Comparison of ENCODE assay signal across 29 mouse cellular contexts in the genomic region with DNA sequence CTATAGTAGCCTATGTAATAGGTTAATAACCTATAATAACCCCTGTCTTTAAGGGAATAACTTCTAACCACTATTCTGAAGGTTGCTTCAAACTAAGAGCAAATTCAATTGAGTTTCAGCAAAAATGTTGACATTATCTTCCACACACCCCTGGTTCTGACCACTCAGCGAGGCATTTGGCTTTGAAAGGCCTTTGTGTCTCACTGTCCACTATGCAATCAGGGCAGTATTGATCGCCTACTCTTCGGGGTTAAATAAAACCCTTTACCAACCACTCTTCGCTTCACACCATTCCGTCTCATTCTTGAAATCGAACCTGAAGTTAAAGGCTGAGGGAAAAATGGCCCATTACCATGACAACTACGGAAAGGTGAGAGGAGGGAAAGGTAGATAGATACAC. TPM values are rescaled to one million over a fixed set of nuclear protein-coding genes. Genes with fewer than 3 reads are reported as not detected.
DNase-seq lines count a peak whose midpoint lies in the region; ATAC-seq and TF ChIP-seq lines count a peak whose summit lies in the region.
"Had no signal": no experiment of that assay in that cellular context is flagged by ENCODE, and none has a peak within 500 bp of the region (broad histone marks: within the 10 kb centered on the region; RNA-seq: fewer than 3 reads in every experiment).

No protein-coding gene starts in this region.

- H3K27me3 ChIP-seq in liver, adult 2 months (ENCODE audit: control insufficient read depth, insufficient read depth, low read length), result no peaks in the 10 kb centered on the region
- no peaks in the 10 kb centered on the region for H3K27me3 ChIP-seq in liver, embryonic 11.5 days (replicated peaks; ENCODE audit: control insufficient read depth, insufficient read depth, low read length)
- no peaks in the 10 kb centered on the region for H3K27me3 ChIP-seq in liver, embryonic 15.5 days
- H3K27me3 ChIP-seq in liver, embryonic 12.5 days (replicated peaks), result no peaks in the 10 kb centered on the region
- no peaks in the 10 kb centered on the region for H3K27me3 ChIP-seq in liver, postnatal 0 days (ENCODE audit: insufficient read depth, low read length)
- H3K27me3 ChIP-seq: embryonic facial prominence, embryonic 13.5 days; embryonic facial prominence, embryonic 15.5 days; forebrain, embryonic 12.5 days had no signal

- TF ChIP-seq CTCF in liver, adult 2 months (IDR thresholded peaks at IDR 0.05; ENCODE audit: low read depth, low read length), result no peak
- TF ChIP-seq CTCF in liver, postnatal 0 days (IDR thresholded peaks at IDR 0.05; ENCODE audit: low read depth), result no peak

- TF ChIP-seq POLR2A in liver, adult 2 months (IDR thresholded peaks at IDR 0.05; ENCODE audit: extremely low read depth, insufficient read depth, low read length), result no peak

- no peaks in the 10 kb centered on the region for H3K9me3 ChIP-seq in liver, embryonic 11.5 days (ENCODE audit: control insufficient read depth, low read length)
- H3K9me3 ChIP-seq in liver, embryonic 15.5 days (replicated peaks), result no peaks in the 10 kb centered on the region
- no peaks in the 10 kb centered on the region for H3K9me3 ChIP-seq in liver, embryonic 12.5 days (replicated peaks)
- no peaks in the 10 kb centered on the region for H3K9me3 ChIP-seq in liver, postnatal 0 days (ENCODE audit: low read length)
- H3K9me3 ChIP-seq: embryonic facial prominence, embryonic 13.5 days; embryonic facial prominence, embryonic 15.5 days; forebrain, embryonic 10.5 days; forebrain, embryonic 12.5 days had no signal

- peak overlapping the region; percentile 100 for H3K27ac ChIP-seq in liver, adult 2 months (replicated peaks; ENCODE audit: insufficient read depth, low read depth, low read length)
- H3K27ac ChIP-seq in liver, embryonic 11.5 days (ENCODE audit: low read depth, low read length), result no peak overlapping the region
- peak overlapping the region; percentile 39 for H3K27ac ChIP-seq in liver, embryonic 15.5 days (replicated peaks)
- no peak overlapping the region for H3K27ac ChIP-seq in liver, embryonic 12.5 days
- peak overlapping the region; percentile 95 for H3K27ac ChIP-seq in liver, postnatal 0 days (ENCODE audit: low read depth)
- H3K27ac ChIP-seq: embryonic facial prominence, embryonic 13.5 days; embryonic facial prominence, embryonic 15.5 days; forebrain, embryonic 10.5 days; forebrain, embryonic 12.5 days had no signal

- peak; percentile 25; the same call in 1 of the 2 replicates for TF ChIP-seq EP300 in liver, postnatal 0 days (IDR thresholded peaks at IDR 0.05; ENCODE audit: low read depth)

- peaks cover 20% of the 10 kb centered on the region for H3K79me2 ChIP-seq in liver, adult 2 months (ENCODE audit: control insufficient read depth, insufficient read depth, low read length)

- H3K4me2 ChIP-seq in liver, embryonic 11.5 days, result no peak overlapping the region
- no peak overlapping the region for H3K4me2 ChIP-seq in liver, embryonic 15.5 days
- H3K4me2 ChIP-seq in liver, embryonic 12.5 days, result no peak overlapping the region
- peak overlapping the region; percentile 67 for H3K4me2 ChIP-seq in liver, postnatal 0 days (ENCODE audit: low read depth, low read length)
- H3K4me2 ChIP-seq: embryonic facial prominence, embryonic 13.5 days; embryonic facial prominence, embryonic 15.5 days; forebrain, embryonic 12.5 days had no signal

- DNase-seq in liver, adult 2 months (ENCODE audit: extremely low read depth, low read depth, low spot score), result peak; percentile 98
- no peak for DNase-seq in liver, embryonic 11.5 days (ENCODE audit: low spot score)
- peak; percentile 39 for DNase-seq in liver, postnatal 0 days
- DNase-seq in gastrocnemius, postnatal 4 days (ENCODE audit: low spot score in 2 of 2), result no peak
- DNase-seq: adrenal gland, adult 2 months; adrenal gland, postnatal 10 days; adrenal gland, postnatal 25 days; cerebellum, adult 11 months; cerebellum, adult 18-20 months; cerebellum, adult 8-10 months; cerebellum, adult 9-11 months; cerebellum, postnatal 14 days; cerebellum, postnatal 36 days; embryo, embryonic 11 days had no signal

- peak overlapping the region; percentile 85 for H3K4me3 ChIP-seq in liver, adult 2 months (ENCODE audit: insufficient read depth, low read depth, low read length)
- no peak overlapping the region for H3K4me3 ChIP-seq in liver, embryonic 11.5 days (ENCODE audit: low read depth, low read length)
- H3K4me3 ChIP-seq in liver, embryonic 15.5 days (replicated peaks), result no peak overlapping the region
- H3K4me3 ChIP-seq in liver, embryonic 12.5 days, result no peak overlapping the region
- peak overlapping the region; percentile 33 for H3K4me3 ChIP-seq in liver, postnatal 0 days (ENCODE audit: low read depth, low read length)
- H3K4me3 ChIP-seq: embryonic facial prominence, embryonic 13.5 days; embryonic facial prominence, embryonic 15.5 days; erythroblast, embryonic 14.5 days; forebrain, embryonic 10.5 days; forebrain, embryonic 12.5 days had no signal

- no peak for ATAC-seq in liver, embryonic 11.5 days (replicated peaks; ENCODE audit: low FRiP score)
- ATAC-seq in liver, embryonic 15.5 days (ENCODE audit: insufficient read depth), result peak; percentile 26; the same call in 1 of the 2 replicates
- no peak for ATAC-seq in liver, embryonic 12.5 days
- ATAC-seq in liver, postnatal 0 days, result peak; percentile 81
- ATAC-seq: forebrain, embryonic 14.5 days had no signal

- H3K36me3 ChIP-seq in liver, adult 2 months (ENCODE audit: control insufficient read depth, insufficient read depth, low read length), result peaks cover 20% of the 10 kb centered on the region
- H3K36me3 ChIP-seq in liver, embryonic 11.5 days (ENCODE audit: control insufficient read depth, insufficient read depth, low read length), result no peaks in the 10 kb centered on the region
- no peaks in the 10 kb centered on the region for H3K36me3 ChIP-seq in liver, embryonic 15.5 days (replicated peaks)
- H3K36me3 ChIP-seq in liver, embryonic 12.5 days, result no peaks in the 10 kb centered on the region
- no peaks in the 10 kb centered on the region for H3K36me3 ChIP-seq in liver, postnatal 0 days (replicated peaks; ENCODE audit: insufficient read depth, low read length)
- H3K36me3 ChIP-seq: embryonic facial prominence, embryonic 13.5 days; embryonic facial prominence, embryonic 15.5 days; forebrain, embryonic 10.5 days; forebrain, embryonic 12.5 days had no signal

- H3K9ac ChIP-seq in liver, adult 2 months (ENCODE audit: low read depth, low read length), result peak overlapping the region; percentile 98
- no peak overlapping the region for H3K9ac ChIP-seq in liver, embryonic 11.5 days (ENCODE audit: low read depth, low read length)
- no peak overlapping the region for H3K9ac ChIP-seq in liver, embryonic 15.5 days
- no peak overlapping the region for H3K9ac ChIP-seq in liver, embryonic 12.5 days
- H3K9ac ChIP-seq in liver, postnatal 0 days (replicated peaks), result peak overlapping the region; percentile 58
- H3K9ac ChIP-seq: embryonic facial prominence, embryonic 13.5 days; embryonic facial prominence, embryonic 15.5 days; forebrain, embryonic 12.5 days had no signal

- 23% methylated on average over 7 of the region's 7 CpGs for WGBS in liver, adult 2 months
- WGBS in liver, embryonic 11.5 days, result 85% methylated on average over 7 of the region's 7 CpGs
- 68% methylated on average over 7 of the region's 7 CpGs for WGBS in liver, embryonic 15.5 days (ENCODE audit: insufficient replicate concordance)
- WGBS in liver, embryonic 12.5 days (ENCODE audit: insufficient replicate concordance), result 71% methylated on average over 7 of the region's 7 CpGs
- WGBS in liver, postnatal 0 days (ENCODE audit: insufficient replicate concordance), result 62% methylated on average over 7 of the region's 7 CpGs

- peaks cover 35% of the 10 kb centered on the region for H3K4me1 ChIP-seq in liver, adult 2 months (ENCODE audit: control insufficient read depth, insufficient read depth, low read length)
- peaks cover 7% of the 10 kb centered on the region; the same call in 1 of the 2 replicates for H3K4me1 ChIP-seq in liver, embryonic 11.5 days (replicated peaks; ENCODE audit: control insufficient read depth, insufficient read depth, low read length)
- H3K4me1 ChIP-seq in liver, embryonic 15.5 days (replicated peaks), result peaks cover 16% of the 10 kb centered on the region
- peaks cover 12% of the 10 kb centered on the region for H3K4me1 ChIP-seq in liver, embryonic 12.5 days
- peaks cover 6% of the 10 kb centered on the region for H3K4me1 ChIP-seq in liver, postnatal 0 days (ENCODE audit: insufficient read depth)
- H3K4me1 ChIP-seq: embryonic facial prominence, embryonic 13.5 days; embryonic facial prominence, embryonic 15.5 days; forebrain, embryonic 12.5 days had no signal

RNA-seq across cellular contexts. Expression of a gene that starts 18.5 kb away (rescaled TPM):
- 11.0 and 15.6 TPM in 2 replicates for total RNA-seq in liver, adult 2 months (2014; rRNA removed)
- 6.2 and 6.6 TPM in 2 replicates for polyA plus RNA-seq in liver, adult 2 months (2012; rRNA removed)
- 0.09 and 0.11 TPM in 2 replicates for polyA plus RNA-seq in liver, embryonic 11.5 days (2014; fragmentation: Nextera tagmentation; extraction: Ambion mirVana)
- polyA plus RNA-seq in liver, embryonic 15.5 days (2015; fragmentation: Nextera tagmentation; extraction: Ambion mirVana), result 2.1 and 3.3 TPM in 2 replicates
- polyA plus RNA-seq in liver, embryonic 12.5 days (2016; fragmentation: Nextera tagmentation; extraction: Ambion mirVana), result 0.23 and 0.24 TPM in 2 replicates
- 3.9 and 4.0 TPM in 2 replicates for polyA plus RNA-seq in liver, postnatal 0 days (2015; fragmentation: Nextera tagmentation; extraction: Ambion mirVana)
- total RNA-seq in gastrocnemius, postnatal 4 days (2021), result under 1 TPM; 0.10 to 0.12 TPM
- total RNA-seq: adrenal gland, adult 2 months; adrenal gland, postnatal 25 days; ES-E14; MEL had no signal
- polyA plus RNA-seq: adrenal gland, adult 2 months; brain, embryonic 14.5 days; C2C12; embryonic facial prominence, embryonic 11.5 days; erythroblast, embryonic 14.5 days; forebrain, embryonic 10.5 days; forebrain, embryonic 12.5 days; forebrain, embryonic 14.5 days had no signal

RNA-seq across cellular contexts. Expression of a gene that starts 26.6 kb away (rescaled TPM):
- total RNA-seq in liver, adult 2 months (2014; rRNA removed), result 1,668 and 2,080 TPM in 2 replicates
- polyA plus RNA-seq in liver, adult 2 months (2012; rRNA removed), result 512 and 535 TPM in 2 replicates
- polyA plus RNA-seq in liver, embryonic 11.5 days (2014; fragmentation: Nextera tagmentation; extraction: Ambion mirVana), result 0.34 and 0.55 TPM in 2 replicates
- polyA plus RNA-seq in liver, embryonic 15.5 days (2015; fragmentation: Nextera tagmentation; extraction: Ambion mirVana), result 30.4 and 56.2 TPM in 2 replicates
- polyA plus RNA-seq in liver, embryonic 12.5 days (2016; fragmentation: Nextera tagmentation; extraction: Ambion mirVana), result 0.69 and 0.87 TPM in 2 replicates
- 213 and 245 TPM in 2 replicates for polyA plus RNA-seq in liver, postnatal 0 days (2015; fragmentation: Nextera tagmentation; extraction: Ambion mirVana)
- 1 to 10 TPM in 1 of 2 experiments, not detected in 1; 1.9 TPM for total RNA-seq in gastrocnemius, postnatal 4 days (2021)
- total RNA-seq: adrenal gland, postnatal 25 days; common myeloid progenitor, adult 5-6 weeks; ES-E14; MEL had no signal
- polyA plus RNA-seq: adrenal gland, adult 2 months; brain, embryonic 14.5 days; C2C12; embryonic facial prominence, embryonic 11.5 days; erythroblast, embryonic 14.5 days; forebrain, embryonic 10.5 days; forebrain, embryonic 12.5 days; forebrain, embryonic 14.5 days had no signal

RNA-seq across cellular contexts. Expression of a gene that starts 54.3 kb away (rescaled TPM):
- not detected in 2 replicates for total RNA-seq in liver, adult 2 months (2014; rRNA removed)
- not detected in 2 replicates for polyA plus RNA-seq in liver, adult 2 months (2012; rRNA removed)
- not detected in 2 replicates for polyA plus RNA-seq in liver, embryonic 11.5 days (2014; fragmentation: Nextera tagmentation; extraction: Ambion mirVana)
- not detected in 2 replicates for polyA plus RNA-seq in liver, embryonic 15.5 days (2015; fragmentation: Nextera tagmentation; extraction: Ambion mirVana)
- not detected in 2 replicates for polyA plus RNA-seq in liver, embryonic 12.5 days (2016; fragmentation: Nextera tagmentation; extraction: Ambion mirVana)
- polyA plus RNA-seq in liver, postnatal 0 days (2015; fragmentation: Nextera tagmentation; extraction: Ambion mirVana), result not detected in 2 replicates
- total RNA-seq in gastrocnemius, postnatal 4 days (2021), result not detected
- total RNA-seq: adrenal gland, adult 2 months; adrenal gland, postnatal 10 days; adrenal gland, postnatal 4 days; ES-E14 had no signal
- polyA plus RNA-seq: adrenal gland, adult 2 months; C2C12; embryonic facial prominence, embryonic 11.5 days; erythroblast, embryonic 14.5 days; forebrain, embryonic 10.5 days; forebrain, embryonic 12.5 days; forebrain, embryonic 14.5 days had no signal

Comparison
In these comparisons a context has a peak if more than half of its experiments do, and no peak if none do; other contexts are left out.
1. DNase-seq: peak in liver, adult 2 months (single experiment) and liver, postnatal 0 days (single experiment); none in liver, embryonic 11.5 days (single experiment) and gastrocnemius, postnatal 4 days (0 of 2).
2. H3K27ac ChIP-seq: peak in liver, adult 2 months (single experiment), liver, embryonic 15.5 days (single experiment) and liver, postnatal 0 days (single experiment); none in liver, embryonic 11.5 days (single experiment) and liver, embryonic 12.5 days (single experiment).
3. H3K4me3 ChIP-seq: peak in liver, adult 2 months (single experiment) and liver, postnatal 0 days (single experiment); none in liver, embryonic 11.5 days (single experiment), liver, embryonic 15.5 days (single experiment) and liver, embryonic 12.5 days (single experiment).
4. H3K9ac ChIP-seq: peak in liver, adult 2 months (single experiment) and liver, postnatal 0 days (single experiment); none in liver, embryonic 11.5 days (single experiment), liver, embryonic 15.5 days (single experiment) and liver, embryonic 12.5 days (single experiment).
5. ATAC-seq: peak in liver, embryonic 15.5 days (single experiment) and liver, postnatal 0 days (single experiment); none in liver, embryonic 11.5 days (single experiment) and liver, embryonic 12.5 days (single experiment).
6. RNA of a gene that starts 26.6 kb away (polyA plus RNA-seq): 512 to 535 TPM in liver, adult 2 months, 213 to 245 TPM in liver, postnatal 0 days and 30.4 to 56.2 TPM in liver, embryonic 15.5 days; 0.69 to 0.87 TPM in liver, embryonic 12.5 days and 0.34 to 0.55 TPM in liver, embryonic 11.5 days; every median in the first group is over 10 times any median in the second.